In the genomic region with DNA sequence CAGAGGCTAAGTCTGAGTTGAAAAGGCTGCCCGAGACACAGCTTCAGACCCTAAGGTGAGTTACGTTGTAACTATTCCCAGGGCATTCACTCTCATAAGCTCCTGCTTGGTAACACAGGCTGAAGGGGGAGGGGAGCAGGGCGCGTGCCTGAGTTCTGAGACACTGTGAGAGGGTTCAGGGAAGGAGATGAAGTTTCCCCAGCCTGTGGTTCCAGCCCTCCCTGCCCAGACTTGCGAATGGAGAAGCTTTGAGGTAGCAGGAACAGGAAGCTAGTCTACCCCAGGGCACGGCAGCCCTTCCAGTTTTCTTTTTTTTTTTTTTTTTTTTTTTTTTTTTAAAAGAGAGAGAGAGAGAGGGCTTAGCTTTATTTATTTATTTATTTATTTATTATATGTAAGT, we compare ENCODE assay signal across 15 mouse cellular contexts. TPM values are rescaled to one million over a fixed set of nuclear protein-coding genes. Genes with fewer than 3 reads are reported as not detected.
A peak's percentile ranks its signal among the peaks of the same experiment; 100 is the strongest.
DNase-seq lines count a peak whose midpoint lies in the region.
"Had no signal": no experiment of that assay in that cellular context is flagged by ENCODE, and none has a peak within 500 bp of the region (broad histone marks: within the 10 kb centered on the region; RNA-seq: fewer than 3 reads in every experiment).

No protein-coding gene starts in this region.

- intact Hi-C loops in left cerebral cortex, postnatal 14 days (cut with DNase I): no loop called here

- peak; percentile 10 for DNase-seq in embryo, embryonic 10 days (ENCODE audit: low spot score)
- no peak for DNase-seq in embryo, embryonic 10.5 days (ENCODE audit: low spot score)
- peak; percentile 57 for DNase-seq in urinary bladder, postnatal 14 days (ENCODE audit: low spot score)
- no peak for DNase-seq in urinary bladder, postnatal 10 days (ENCODE audit: low spot score)
- DNase-seq in lung, postnatal 36 days: peak; percentile 61
- DNase-seq in left cerebral cortex, postnatal 14 days (ENCODE audit: low spot score in 2 of 2): no peak
- DNase-seq in cerebellum, adult 9-11 months: no peak
- no peak for DNase-seq in left cerebral cortex, adult 9 months (ENCODE audit: low spot score in 2 of 2)
- DNase-seq: gastrocnemius, postnatal 25 days; heart, postnatal 14 days; kidney, postnatal 10 days; midbrain, embryonic 14.5 days; right cerebral cortex, adult 18-20 months; spleen, adult 18-20 months; thymus, postnatal 36 days had no signal

RNA-seq across cellular contexts. Expression of a gene that starts 31.9 kb away (rescaled TPM):
- 10 to 100 TPM; 26.0 to 27.1 TPM for total RNA-seq in left cerebral cortex, postnatal 14 days (2021)

RNA-seq across cellular contexts. Expression of a gene that starts 46.2 kb away (rescaled TPM):
- 100 to 1,000 TPM; 114 to 130 TPM for total RNA-seq in left cerebral cortex, postnatal 14 days (2021)

Comparison
In these comparisons a context has a peak if more than half of its experiments do, and no peak if none do; other contexts are left out.
1. DNase-seq: peak in embryo, embryonic 10 days (single experiment), urinary bladder, postnatal 14 days (single experiment) and lung, postnatal 36 days (single experiment); none in embryo, embryonic 10.5 days (single experiment), urinary bladder, postnatal 10 days (single experiment), left cerebral cortex, postnatal 14 days (0 of 2), cerebellum, adult 9-11 months (single experiment) and left cerebral cortex, adult 9 months (0 of 2).